Mouse (Mus musculus) heart, postnatal 0 days (tissue): ENCODE results near the gene Gpx7. TPM values are rescaled to one million over a fixed set of nuclear protein-coding genes. Genes with fewer than 3 reads are reported as not detected.

Experiments
- ATAC-seq: fragments of 200-750 bp; cut with Nextera tagmentation; 2 replicates; pipeline ENCODE4 v1.8.0; 2017; ENCODE audit warnings: low read depth, moderate number of reproducible peaks, moderate library complexity; ENCODE audit not compliant: insufficient read depth
- DNase-seq: peaks from one replicate; pipeline ENCODE4 v3.0.0-alpha.2; 2016; ENCODE audit warnings: low spot score
- H3K27ac ChIP-seq: fragments of 300-500 bp; sonication (generic); 2 replicates; pipeline ENCODE4 v1.5.1; 2014; ENCODE audit warnings: low read depth, mild to moderate bottlenecking
- H3K27me3 ChIP-seq: fragments of 300-500 bp; sonication (generic); 2 replicates; pipeline ENCODE4 v1.6.1; 2014; ENCODE audit warnings: low read length, mixed read lengths; ENCODE audit not compliant: control insufficient read depth, insufficient read depth
- H3K36me3 ChIP-seq: fragments of 300-500 bp; sonication (generic); replicated peaks from 2 replicates; pipeline ENCODE4 v1.6.1; 2014; ENCODE audit warnings: low read length, mixed read lengths; ENCODE audit not compliant: control insufficient read depth, insufficient read depth
- H3K4me1 ChIP-seq: fragments of 300-500 bp; sonication (generic); 2 replicates; pipeline ENCODE4 v1.6.1; 2014; ENCODE audit warnings: antibody characterized with exemption; ENCODE audit not compliant: control insufficient read depth, insufficient read depth
- H3K4me2 ChIP-seq: fragments of 300-500 bp; sonication (generic); 2 replicates; pipeline ENCODE4 v1.6.1; 2014; ENCODE audit warnings: low read depth, mild to moderate bottlenecking, low read length, moderate library complexity
- H3K4me3 ChIP-seq: fragments of 300-500 bp; sonication (generic); 2 replicates; pipeline ENCODE4 v1.5.1; 2014; ENCODE audit warnings: low read depth, low read length
- H3K9ac ChIP-seq: fragments of 300-500 bp; sonication (generic); replicated peaks from 2 replicates; pipeline ENCODE4 v1.6.1; 2014; ENCODE audit warnings: low read depth, low read length, mixed read lengths
- H3K9me3 ChIP-seq: fragments of 300-500 bp; sonication (generic); replicated peaks from 2 replicates; pipeline ENCODE4 v1.6.1; 2016; ENCODE audit warnings: low read length; ENCODE audit not compliant: control insufficient read depth
- CTCF ChIP-seq: IDR thresholded peaks from 2 replicates; pipeline ENCODE4 v1.5.1; 2016; ENCODE audit warnings: antibody characterized with exemption, control low read depth, low read depth
- EP300 ChIP-seq: IDR thresholded peaks from 2 replicates; pipeline ENCODE4 v1.6.1; 2016; ENCODE audit warnings: antibody characterized with exemption, low read depth
- WGBS: fragments of 180-500 bp; shearing (Covaris S2); extraction: QIAGEN DNeasy Blood & Tissue Kit; methylation state at CpG from one replicate; pipeline ENCODE4 v1.1.7; 2014; 5-methylcytosine and 5-hydroxymethylcytosine counted together
- polyA plus RNA-seq: library from polyadenylated mRNA; unstranded; fragments of >200 nt; fragmentation: Nextera tagmentation; extraction: Ambion mirVana; gene quantifications from 2 replicates; pipeline ENCODE4 v1.2.1, GENCODE M21; 2015
- total RNA-seq: library from RNA; depleted of rRNA; stranded (reverse); fragments of >200 nt; gene quantifications from 2 replicates; pipeline ENCODE4 v1.2.3, GENCODE M21; 2014; ENCODE audit warnings: low replicate concordance

Gene Gpx7
- total and polyA plus RNA-seq, 2 experiments from 2014 or later, result 52.3 to 62.7 TPM

DNA sequence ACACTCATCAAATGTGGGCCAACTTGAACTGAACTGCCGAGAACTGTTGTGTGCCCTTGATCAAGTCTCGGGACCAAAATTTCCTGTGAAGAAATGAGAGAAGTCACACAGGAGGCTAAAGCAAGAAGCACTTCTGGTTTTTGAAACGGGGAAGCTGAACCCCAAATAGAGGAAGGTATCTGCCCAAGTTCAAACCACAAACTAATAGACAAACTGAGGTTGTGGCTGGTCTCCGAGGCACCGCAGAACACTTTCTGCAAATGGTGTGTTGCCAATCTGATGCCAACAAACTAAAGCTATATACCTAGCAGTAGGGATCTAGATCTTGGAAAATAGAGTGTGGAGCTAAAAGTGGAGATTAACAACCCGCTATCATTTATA lies 21.6 kb upstream of the Gpx7 start:
- DNase-seq (no peak), ATAC-seq (no peak)
- Histone ChIP-seq H3K27me3 (no peaks in the 10 kb centered on the region), H3K9ac (no peak overlapping the region), H3K4me2 (no peak overlapping the region), H3K27ac (no peak overlapping the region), H3K9me3 (no peaks in the 10 kb centered on the region), H3K36me3 (no peaks in the 10 kb centered on the region), H3K4me1 (0 out of 2 replicates have a peak, but pooled peaks cover 3% of the 10 kb centered on the region), H3K4me3 (no peak overlapping the region)
- TF ChIP-seq CTCF (no peak), EP300 (no peak)
- WGBS, result 69% methylated on average over 6 of the region's 6 CpGs

DNA sequence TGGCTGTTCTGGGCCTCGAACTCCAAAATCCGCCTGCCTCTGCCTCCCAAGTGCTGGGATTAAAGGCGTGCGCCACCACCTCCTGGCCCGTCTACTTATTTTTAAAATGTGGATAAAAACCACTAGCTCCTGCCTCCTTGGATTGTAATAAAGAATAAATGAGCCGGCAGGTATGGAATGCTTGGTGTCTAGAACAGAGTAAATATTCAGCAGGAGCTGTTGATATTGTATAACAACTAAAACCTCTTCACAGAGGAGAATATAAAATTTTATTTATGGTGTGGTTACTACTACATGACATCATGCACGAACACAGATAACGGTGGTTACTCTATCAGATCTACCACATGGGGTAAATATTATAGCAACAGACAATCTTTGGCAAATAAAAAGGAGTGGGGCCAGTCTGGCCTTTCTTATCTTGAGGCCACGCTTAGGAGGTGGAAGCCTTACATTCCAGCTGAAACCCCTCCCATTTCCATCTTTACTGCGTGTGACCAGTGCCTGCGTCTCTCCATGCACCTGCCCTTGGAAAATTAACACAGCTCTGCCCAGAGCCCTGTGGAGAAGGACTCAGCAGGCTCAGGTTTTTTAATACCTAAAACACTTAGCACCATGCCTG lies 21.1 kb upstream of the Gpx7 start:
- H3K4me2 ChIP-seq, result no peak overlapping the region
- TF ChIP-seq CTCF (no peak), EP300 (no peak)
- WGBS, result 50% methylated on average over 11 of the region's 11 CpGs
- H3K36me3 ChIP-seq, result no peaks in the 10 kb centered on the region
- DNase-seq (no peak), ATAC-seq (no peak)
- H3K9ac ChIP-seq, result no peak overlapping the region
- H3K4me1 ChIP-seq, result 0 out of 2 replicates have a peak, but pooled peaks cover 3% of the 10 kb centered on the region
- H3K9me3 ChIP-seq, result no peaks in the 10 kb centered on the region
- no peak overlapping the region for H3K27ac ChIP-seq
- H3K4me3 ChIP-seq, result no peak overlapping the region
- no peaks in the 10 kb centered on the region for H3K27me3 ChIP-seq

DNA sequence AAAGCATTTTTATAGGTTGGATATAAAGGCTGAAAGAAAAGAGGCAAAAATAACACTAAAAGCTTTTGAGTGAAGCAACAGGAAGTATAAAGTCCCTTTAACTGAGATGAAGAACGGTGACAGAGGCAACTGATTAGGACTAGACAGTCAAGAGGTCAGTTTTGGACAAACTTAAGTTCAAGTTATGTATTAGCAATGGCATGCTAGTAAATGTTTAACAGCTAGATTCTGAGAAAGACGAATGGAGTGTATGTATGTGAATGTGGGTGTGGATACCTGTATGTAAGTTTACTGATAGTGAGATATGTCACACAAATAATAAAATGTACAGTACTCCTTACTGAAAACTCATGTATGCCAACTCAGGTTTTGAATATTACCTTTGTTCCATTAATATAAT lies 17.8 kb upstream of the Gpx7 start:
- DNase-seq (no peak), ATAC-seq (no peak)
- Histone ChIP-seq H3K4me1 (0 out of 2 replicates have a peak, but pooled peaks cover 3% of the 10 kb centered on the region), H3K9me3 (no peaks in the 10 kb centered on the region), H3K27ac (no peak overlapping the region), H3K36me3 (no peaks in the 10 kb centered on the region), H3K9ac (no peak overlapping the region), H3K27me3 (no peaks in the 10 kb centered on the region), H3K4me2 (no peak overlapping the region), H3K4me3 (no peak overlapping the region)
- TF ChIP-seq CTCF (no peak), EP300 (no peak)
- 57% methylated on average over 2 of the region's 2 CpGs for WGBS

DNA sequence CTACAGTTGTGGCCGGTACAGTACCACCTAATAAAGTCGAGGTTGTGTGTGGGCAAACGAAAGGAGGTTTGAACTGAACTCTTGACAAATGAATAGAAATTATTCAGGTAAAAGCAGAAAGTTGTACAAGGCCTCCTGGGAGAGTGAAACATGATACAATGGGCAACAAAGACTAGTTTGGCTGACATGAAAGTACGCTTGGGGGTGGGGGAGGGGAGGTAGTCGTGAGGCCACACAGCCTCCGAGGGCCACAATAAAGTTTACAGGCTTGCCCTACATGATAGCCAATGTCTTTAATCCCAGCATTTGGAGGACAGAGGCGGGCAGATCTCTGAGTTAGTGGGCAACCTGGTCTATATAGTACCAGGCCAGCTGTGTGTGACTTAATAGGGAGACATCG lies 860 bp upstream of the Gpx7 start:
- ATAC-seq, result no peak
- 56% methylated on average over 8 of the region's 8 CpGs for WGBS
- H3K27me3 ChIP-seq, result no peaks in the 10 kb centered on the region
- H3K9ac ChIP-seq, result no peak overlapping the region
- H3K4me2 ChIP-seq, result no peak overlapping the region
- no peak for DNase-seq
- no peaks in the 10 kb centered on the region for H3K9me3 ChIP-seq
- 0 out of 2 replicates have a peak, but pooled peaks cover 6% of the 10 kb centered on the region for H3K36me3 ChIP-seq
- H3K4me3 ChIP-seq, result no peak overlapping the region
- H3K27ac ChIP-seq, result no peak overlapping the region
- H3K4me1 ChIP-seq, result peaks cover 12% of the 10 kb centered on the region; the same call in 1 of the 2 replicates
- TF ChIP-seq EP300, result no peak
- no peak for TF ChIP-seq CTCF

DNA sequence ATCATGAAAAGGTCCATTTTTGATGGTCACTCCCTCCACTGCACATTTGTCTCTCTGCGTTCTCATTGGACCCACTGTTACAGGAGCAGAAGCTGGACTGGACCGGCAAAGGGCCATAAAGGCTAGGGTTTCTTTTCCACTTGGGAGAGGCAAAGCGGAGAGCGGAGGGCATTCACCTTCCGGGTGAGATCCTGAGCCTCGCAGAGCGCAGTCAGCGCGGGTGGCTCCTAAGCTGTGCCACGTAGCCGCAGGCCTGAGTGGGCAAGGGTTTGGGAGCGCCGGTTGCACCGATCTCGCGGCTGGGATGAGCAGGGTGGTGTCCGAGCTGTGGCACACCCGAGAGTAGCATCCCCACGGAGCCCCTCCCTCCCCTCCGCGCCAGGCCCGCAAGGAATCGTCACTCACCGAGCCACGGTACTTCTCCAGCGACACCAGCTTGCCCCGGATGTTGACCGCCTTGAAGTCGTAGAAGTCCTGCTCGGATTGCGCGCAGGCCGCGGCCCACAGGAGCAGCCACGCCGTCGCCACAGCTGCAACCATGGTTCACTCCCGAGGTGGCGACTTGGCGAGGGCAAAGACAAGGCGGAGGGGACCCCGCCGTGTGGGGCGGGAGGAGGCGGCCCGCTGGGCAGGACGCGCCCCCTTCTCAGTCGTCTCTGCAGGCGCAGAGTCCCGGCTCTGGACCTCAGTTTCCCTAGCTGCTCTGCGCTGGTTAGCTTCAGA lies 462 bp downstream of the Gpx7 start:
- peaks cover 12% of the 10 kb centered on the region; the same call in 1 of the 2 replicates for H3K4me1 ChIP-seq
- TF ChIP-seq EP300 (no peak), CTCF (no peak)
- no peaks in the 10 kb centered on the region for H3K27me3 ChIP-seq
- 2% methylated on average over 52 of the region's 52 CpGs for WGBS
- peak overlapping the region; percentile 49 for H3K4me3 ChIP-seq
- 0 out of 2 replicates have a peak, but pooled peaks cover 6% of the 10 kb centered on the region for H3K36me3 ChIP-seq
- peak overlapping the region; percentile 81 for H3K27ac ChIP-seq
- ATAC-seq (peak; percentile 76), DNase-seq (peak; percentile 49)
- peak overlapping the region; percentile 73 for H3K9ac ChIP-seq
- no peaks in the 10 kb centered on the region for H3K9me3 ChIP-seq
- peak overlapping the region; percentile 70 for H3K4me2 ChIP-seq
